Mouse (Mus musculus): Measurements from ENCODE around the gene Eml6.

- TF ChIP-seq CTCF (IDR thresholded peaks at IDR 0.05; ENCODE audit: control insufficient read depth, insufficient read depth, insufficient read length) (no peak), MYOG (IDR thresholded peaks at IDR 0.05; ENCODE audit: control insufficient read depth, extremely low read depth, insufficient read length) (no peak)
Measured at GRCm38 (mm10) chr11:29810324-29810723, 215.5 kb downstream of the Eml6 start.
